Mouse (Mus musculus) layer of hippocampus, adult 2 months (tissue): Measurements from ENCODE around the gene Map4k5. TPM values are rescaled to one million over a fixed set of nuclear protein-coding genes. Genes with fewer than 3 reads are reported as not detected.

ENCODE experiments used
- DNase-seq, 2 experiments: peaks; one replicate each; pipeline ENCODE4 v3.0.0; 2022; ENCODE audit warnings: low spot score in 2 of 2
- H3K27ac ChIP-seq: fragments of 200-600 bp; 2 replicates; pipeline ENCODE4 v1.8.1; 2022
- H3K4me3 ChIP-seq: fragments of 200-600 bp; 2 replicates; pipeline ENCODE4 v1.8.1; 2022; ENCODE audit warnings: mild to moderate bottlenecking
- CTCF ChIP-seq: fragments of 200-600 bp; conservative IDR thresholded peaks from 2 replicates; pipeline ENCODE4 v1.8.1; 2022; ENCODE audit warnings: antibody characterized with exemption, mild to moderate bottlenecking, moderate library complexity
- long read RNA-seq, 2 experiments: library from polyadenylated mRNA; stranded (forward); transcript quantifications; one replicate each; pipeline ENCODE4 v2.0.0; 2021; ENCODE audit warnings: borderline mapping rate in 2 of 2
- total RNA-seq, 2 experiments: library from RNA; stranded (reverse); gene quantifications; 2 replicates each; pipeline ENCODE4 v1.2.3; 2021

The Map4k5 gene
- 10 to 100 TPM; 44.2 to 47.7 TPM for total RNA-seq
- long read RNA-seq, experiment 1, partial matches to known transcripts, result 5 of 38 reads
- long read RNA-seq, experiment 1, other reads (novel, unspliced or antisense), result 33 of 38 reads
- long read RNA-seq, experiment 2, partial matches to known transcripts, result 1 of 49 reads
- long read RNA-seq, experiment 2, other reads (novel, unspliced or antisense), result 48 of 49 reads

- H3K27ac ChIP-seq, result peak within 1 kb of the TSS; percentile 98
- peak within 1 kb of the TSS; percentile 84 for H3K4me3 ChIP-seq
- peak; percentile 92 for TF ChIP-seq CTCF
- DNase-seq, result peak; percentile 87 to 88
Measured at GRCm38 (mm10) chr12:69892371-69893251, at the start of gene Map4k5, which contains the start of gene Atl1. Gene Map4k5 (minus strand): TSS chr12:69893200. Gene Atl1 (plus strand): TSS chr12:69892614.

- TF ChIP-seq CTCF, result no peak
- Histone ChIP-seq H3K4me3 (no peak overlapping the region), H3K27ac (no peak overlapping the region)
- no peak for DNase-seq
Measured at GRCm38 (mm10) chr12:69941655-69942329, 48.8 kb upstream of the Map4k5 start.

- TF ChIP-seq CTCF, result peak; percentile 67
- Histone ChIP-seq H3K27ac (no peak overlapping the region), H3K4me3 (no peak overlapping the region)
- DNase-seq, result no peak
Measured at GRCm38 (mm10) chr12:69939291-69939690, 46.3 kb upstream of the Map4k5 start.

- DNase-seq, result no peak
Measured at GRCm38 (mm10) chr12:69937731-69938130, 44.7 kb upstream of the Map4k5 start.

GRCm38 (mm10) chr12:69926716-69927115 lies 33.7 kb upstream of the Map4k5 start:
- no peak for TF ChIP-seq CTCF
- Histone ChIP-seq H3K4me3 (no peak overlapping the region), H3K27ac (no peak overlapping the region)
- DNase-seq, result no peak

More at GRCm38 (mm10) chr12:69937731-69938130, 44.7 kb upstream of the Map4k5 start:
- Histone ChIP-seq H3K27ac (no peak overlapping the region), H3K4me3 (no peak overlapping the region)
- no peak for TF ChIP-seq CTCF

GRCm38 (mm10) chr12:69924012-69924411 lies 31.0 kb upstream of the Map4k5 start:
- no peak overlapping the region for H3K27ac ChIP-seq
- DNase-seq, result peak in 1 of 2 experiments; percentile 35
- no peak overlapping the region for H3K4me3 ChIP-seq
- TF ChIP-seq CTCF, result peak; percentile 80

GRCm38 (mm10) chr12:69923603-69924002 lies 30.6 kb upstream of the Map4k5 start:
- no peak for DNase-seq
- no peak overlapping the region for H3K27ac ChIP-seq
- no peak for TF ChIP-seq CTCF
- H3K4me3 ChIP-seq, result no peak overlapping the region

GRCm38 (mm10) chr12:69923128-69923527 lies 30.1 kb upstream of the Map4k5 start:
- no peak for DNase-seq
- H3K4me3 ChIP-seq, result no peak overlapping the region
- peak; percentile 54 for TF ChIP-seq CTCF
- H3K27ac ChIP-seq, result no peak overlapping the region

GRCm38 (mm10) chr12:69922099-69922498 lies 29.1 kb upstream of the Map4k5 start:
- TF ChIP-seq CTCF, result no peak
- no peak overlapping the region for H3K27ac ChIP-seq
- no peak for DNase-seq
- no peak overlapping the region for H3K4me3 ChIP-seq

GRCm38 (mm10) chr12:69917870-69918269 lies 24.9 kb upstream of the Map4k5 start:
- no peak for TF ChIP-seq CTCF

GRCm38 (mm10) chr12:69912737-69913136 lies 19.7 kb upstream of the Map4k5 start:
- no peak for DNase-seq
- no peak for TF ChIP-seq CTCF
- H3K4me3 ChIP-seq, result no peak overlapping the region
- H3K27ac ChIP-seq, result no peak overlapping the region

More at GRCm38 (mm10) chr12:69917870-69918269, 24.9 kb upstream of the Map4k5 start:
- DNase-seq, result no peak
- Histone ChIP-seq H3K4me3 (no peak overlapping the region), H3K27ac (no peak overlapping the region)

- TF ChIP-seq CTCF, result no peak
- Histone ChIP-seq H3K4me3 (no peak overlapping the region), H3K27ac (no peak overlapping the region)
- no peak for DNase-seq
Measured at GRCm38 (mm10) chr12:69911906-69912305, 18.9 kb upstream of the Map4k5 start.

- DNase-seq, result peak; percentile 77 to 87
- H3K4me3 ChIP-seq, result peak overlapping the region; percentile 65
- no peak for TF ChIP-seq CTCF
- H3K27ac ChIP-seq, result peak overlapping the region; percentile 98
Measured at GRCm38 (mm10) chr12:69908511-69908900, 15.5 kb upstream of the Map4k5 start.
